Mouse (Mus musculus): ENCODE data around the gene Fmnl2.

- TF ChIP-seq CTCF (IDR thresholded peaks at IDR 0.05; ENCODE audit: insufficient read depth, low read depth, low read length) (no peak), POLR2A (IDR thresholded peaks at IDR 0.05; ENCODE audit: insufficient read depth, low read depth, low read length) (no peak)
Observed at GRCm38 (mm10) chr2:52884082-52884481, 26.4 kb downstream of the Fmnl2 start.
